Mouse (Mus musculus) testis, postnatal 10 days (tissue): ENCODE measurements around the gene Nradd.

Experiments
- DNase-seq: peaks from one replicate; pipeline ENCODE4 v3.0.0; 2021; ENCODE audit warnings: low spot score

The Nradd gene

DNA sequence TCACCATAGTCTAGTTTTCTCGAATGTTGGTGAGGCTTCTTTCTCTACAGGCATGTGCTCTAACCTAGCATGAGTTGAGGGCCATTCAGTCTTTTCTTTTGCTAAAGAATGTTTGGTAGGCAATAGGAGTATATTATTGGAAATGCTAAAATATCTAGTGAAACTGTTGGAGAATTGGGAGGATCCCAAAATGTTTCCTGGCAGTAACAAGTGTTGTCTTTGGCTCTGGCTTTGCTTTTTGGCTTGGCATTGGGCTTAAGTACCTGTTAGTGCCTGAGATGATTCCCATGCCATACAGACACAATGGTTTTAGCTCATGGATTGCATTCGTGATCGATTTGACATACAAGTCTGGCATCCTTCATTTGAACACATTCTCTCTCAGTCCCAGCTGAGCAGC, 12.8 kb downstream of the Nradd start:
- DNase-seq = no peak

DNA sequence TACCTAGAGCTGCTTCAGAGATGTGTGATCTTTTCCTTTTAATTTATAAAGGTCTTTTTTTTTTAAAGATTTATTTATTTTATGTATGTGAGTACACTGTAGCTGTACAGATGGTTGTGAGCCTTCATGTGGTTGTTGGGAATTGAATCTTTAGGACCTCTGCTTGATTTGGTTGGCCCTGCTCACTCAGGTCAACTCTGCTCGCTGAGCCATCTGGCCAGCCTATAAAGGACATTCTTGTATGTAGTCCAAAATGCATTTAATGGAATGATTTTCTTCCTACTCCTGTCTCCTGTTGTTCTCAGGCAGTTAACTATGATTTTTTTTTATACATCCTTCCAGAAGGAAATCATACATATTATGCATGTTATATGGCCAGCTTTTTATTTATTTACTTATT, 40.7 kb downstream of the Nradd start:
- no peak for DNase-seq

DNA sequence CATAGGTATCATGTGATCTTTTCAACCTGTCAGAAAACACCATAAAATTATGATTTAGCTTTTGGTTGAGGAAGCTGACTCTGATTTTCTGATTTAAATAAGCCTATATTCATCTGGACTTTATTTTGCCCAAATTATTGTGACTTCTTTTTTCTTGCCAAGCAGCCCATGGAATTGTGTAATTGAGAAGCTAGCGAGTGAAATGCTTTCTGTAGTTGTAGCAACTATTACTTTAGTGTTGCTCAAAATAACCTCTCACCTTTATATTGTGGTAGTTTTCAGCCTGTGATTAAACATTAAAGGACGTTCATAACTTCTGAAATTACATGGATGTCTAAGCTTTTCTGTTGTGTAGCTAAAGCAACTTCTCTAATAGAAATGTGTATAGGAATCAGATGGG, 42.1 kb downstream of the Nradd start:
- DNase-seq = no peak
